Mouse (Mus musculus): ENCODE results near the gene Slc38a5. TPM values are rescaled to one million over a fixed set of nuclear protein-coding genes. Genes with fewer than 3 reads are reported as not detected.
"Not testable (repeated sequence)": the region's sequence is repeated elsewhere in the genome, so short reads cannot be mapped to it uniquely, and the experiment has no call there.

The Slc38a5 gene
- total RNA-seq, 2 experiments from 2014 or later = not detected

- no peak for DNase-seq
- intact Hi-C loops (cut with DNase I) = no loop called here
Measured at GRCm38 (mm10) chrX:8288621-8289020, 17.7 kb downstream of the Slc38a5 start.

- intact Hi-C loops (cut with DNase I) = no loop called here
- DNase-seq = no peak
Measured at GRCm38 (mm10) chrX:8309302-8309701, 38.4 kb downstream of the Slc38a5 start.

GRCm38 (mm10) chrX:8314905-8315304 is 44.0 kb downstream of the Slc38a5 start:
- DNase-seq = peak in 1 of 2 experiments; percentile 9
- intact Hi-C loops (cut with DNase I) = not testable (repeated sequence)

GRCm38 (mm10) chrX:8327124-8327523 is 56.2 kb downstream of the Slc38a5 start, which contains the start of gene Ssxb10:
Gene Ssxb10 (plus strand): TSS chrX:8327424.
- intact Hi-C loops (cut with DNase I) = no loop called here

More at GRCm38 (mm10) chrX:8327124-8327523, 56.2 kb downstream of the Slc38a5 start, which contains the start of gene Ssxb10:
- no peak for DNase-seq

Other genes starting within 250 kb of the Slc38a5 start
- 1 to 10 TPM; 3.9 to 5.7 TPM for gene Suv39h1, start 196.4 kb upstream of the Slc38a5 start, total RNA-seq (2021)
- gene Was, start 180.6 kb upstream of the Slc38a5 start, total RNA-seq (2021) = under 1 TPM; 0.39 to 0.64 TPM
- gene Wdr13, start 138.2 kb upstream of the Slc38a5 start, total RNA-seq (2021) = 10 to 100 TPM; 12.3 TPM
- 10 to 100 TPM; 56.4 to 78.2 TPM for gene Rbm3, start 125.3 kb upstream of the Slc38a5 start, total RNA-seq (2021)
- gene Tbc1d25, start 95.0 kb upstream of the Slc38a5 start, total RNA-seq (2021) = 1 to 10 TPM; 3.0 to 3.6 TPM
- gene Ebp, start 77.6 kb upstream of the Slc38a5 start, total RNA-seq (2021) = 1 to 10 TPM; 8.4 to 9.0 TPM
- 1 to 10 TPM; 4.9 to 5.3 TPM for gene Porcn, start 64.6 kb upstream of the Slc38a5 start, total RNA-seq (2021)
- gene Ftsj1, start 18.7 kb upstream of the Slc38a5 start, total RNA-seq (2021) = 10 to 100 TPM; 14.1 to 14.4 TPM
- gene Ssxb10, start 56.3 kb downstream of the Slc38a5 start, total RNA-seq (2021) = not detected
- not detected for gene Ssxb9, start 95.8 kb downstream of the Slc38a5 start, total RNA-seq (2021)
- gene Ssxb1, start 142.2 kb downstream of the Slc38a5 start, total RNA-seq (2021) = not detected
- not detected for gene Ssxb2, start 190.6 kb downstream of the Slc38a5 start, total RNA-seq (2021)

Data from gastrocnemius, postnatal 36 days (tissue).